Mouse (Mus musculus) megakaryocyte, adult 5-6 weeks (primary cell): ENCODE data around the gene Gm10959. TPM values are rescaled to one million over a fixed set of nuclear protein-coding genes. Genes with fewer than 3 reads are reported as not detected.

Experiments used
- ATAC-seq: 2 replicates; pipeline ENCODE4 v1.8.0; 2016; ENCODE audit warnings: mild to moderate bottlenecking, inconsistent platforms; ENCODE audit not compliant: poor library complexity, severe bottlenecking
- total RNA-seq, 2 experiments: library from RNA; stranded (forward) in 1 of 2; stranded (reverse) in 1 of 2; fragments of 153-499, 151-499 nt in 1 of 2; fragments of 221-1000, 200-1000 nt in 1 of 2; gene quantifications; 2 replicates each; pipeline versions ENCODE4 v1.2.3 to v1.2.4; 2015 to 2017

Gm10959 gene
- total RNA-seq, 2 experiments from 2014 or later: not detected

GRCm38 (mm10) chr3:122895189-122895731, 23.9 kb downstream of the Gm10959 start:
- no peak for ATAC-seq

DNA sequence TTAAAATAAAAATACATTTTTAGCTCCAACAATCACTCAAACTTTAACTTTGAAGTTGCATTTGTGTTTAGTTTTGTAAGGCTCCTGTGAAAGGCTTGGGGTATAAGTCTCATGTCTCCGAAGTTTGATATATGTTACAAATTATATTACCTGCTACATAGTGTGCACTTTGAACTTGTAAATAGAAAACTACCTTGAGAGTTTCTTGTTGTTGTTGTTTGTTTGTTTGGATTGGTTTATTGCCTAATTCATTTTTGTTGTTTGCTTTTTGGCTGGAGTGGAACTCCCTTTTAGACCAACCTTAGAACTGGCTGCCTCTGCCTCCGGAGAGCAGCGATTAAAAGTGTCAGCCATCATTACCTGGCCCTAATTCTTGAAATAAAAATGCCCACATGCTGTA, 24.4 kb downstream of the Gm10959 start, which contains the start of gene Fabp2:
Fabp2 (plus strand) TSS at position 301 of the 400 bp plus-strand sequence.
- ATAC-seq: no peak

DNA sequence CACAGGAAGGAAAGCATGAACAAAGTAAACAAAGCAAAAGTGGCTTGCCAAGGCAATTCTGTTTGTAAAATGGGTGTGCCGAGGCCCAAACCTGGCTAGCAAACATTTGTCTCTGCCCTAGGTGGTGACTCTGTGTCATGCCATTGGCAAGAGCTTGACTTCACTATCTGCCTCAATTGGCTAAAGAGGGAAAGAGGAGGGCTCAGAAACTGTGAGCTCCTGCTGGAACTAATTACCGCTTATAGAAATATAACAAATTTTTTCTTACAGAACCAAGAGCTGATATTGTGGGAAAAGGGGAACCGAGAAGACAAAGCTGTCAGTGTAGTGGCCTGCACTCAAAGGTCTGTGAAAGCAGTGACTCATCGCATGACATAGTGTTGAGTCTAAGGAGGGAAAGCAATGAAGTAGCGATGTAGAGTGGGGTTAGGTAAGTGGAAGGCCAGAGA, 30.8 kb downstream of the Gm10959 start:
- peak; percentile 66 for ATAC-seq

- no peak for ATAC-seq
Measured at GRCm38 (mm10) chr3:122887505-122888301, 31.5 kb downstream of the Gm10959 start.

DNA sequence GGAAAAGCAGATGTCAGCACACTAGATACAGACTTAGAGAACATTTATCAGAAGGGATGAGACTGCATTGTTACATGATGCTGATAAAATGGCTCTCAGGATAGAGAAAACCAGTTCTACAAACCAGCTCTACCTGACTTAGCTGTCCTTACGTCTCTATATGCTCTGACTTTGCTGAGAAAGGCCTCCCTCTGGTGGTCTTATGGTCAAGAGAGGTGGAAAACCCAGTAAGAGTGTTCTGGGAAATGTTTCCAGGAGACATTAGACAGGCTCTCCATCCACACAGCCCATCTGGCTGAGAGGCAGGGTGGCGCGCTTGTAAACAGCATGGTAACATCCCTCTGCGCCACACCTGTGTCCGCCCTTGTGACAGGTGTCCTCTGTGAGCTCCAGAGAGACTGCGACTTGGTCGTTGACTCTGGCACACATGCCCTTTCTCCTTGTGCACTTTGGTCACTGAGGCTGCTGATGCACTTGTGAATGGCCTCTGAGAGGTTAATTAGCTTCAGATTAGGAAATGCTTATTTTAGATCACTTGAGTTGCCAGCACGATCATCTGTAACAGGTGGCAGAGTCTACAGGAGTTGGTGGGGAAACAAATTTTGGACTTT, 40.4 kb downstream of the Gm10959 start:
- ATAC-seq: no peak

GRCm38 (mm10) chr3:122877543-122877942, 41.6 kb downstream of the Gm10959 start:
- no peak for ATAC-seq

GRCm38 (mm10) chr3:122876870-122877269, 42.3 kb downstream of the Gm10959 start:
- no peak for ATAC-seq

- no peak for ATAC-seq
Measured at GRCm38 (mm10) chr3:122871596-122871995, 47.6 kb downstream of the Gm10959 start.

GRCm38 (mm10) chr3:122868270-122868669, 50.9 kb downstream of the Gm10959 start:
- no peak for ATAC-seq

- ATAC-seq: no peak
Measured at GRCm38 (mm10) chr3:122865092-122865491, 54.1 kb downstream of the Gm10959 start.

Other genes with a start within 250 kb of the Gm10959 start
- gene Pde5a, start 190.4 kb downstream of the Gm10959 start, total RNA-seq (2015): 3.4 and 4.7 TPM in 2 replicates
- 2.8 and 7.8 TPM in 2 replicates for gene Pde5a, start 190.4 kb downstream of the Gm10959 start, total RNA-seq (2017)
- gene Fabp2, start 24.3 kb downstream of the Gm10959 start, total RNA-seq (2015): not detected in 2 replicates
- gene Fabp2, start 24.3 kb downstream of the Gm10959 start, total RNA-seq (2017): not detected in 2 replicates
- gene 1810037I17Rik, start 4.8 kb upstream of the Gm10959 start, total RNA-seq (2015): 75.4 and 89.8 TPM in 2 replicates
- gene 1810037I17Rik, start 4.8 kb upstream of the Gm10959 start, total RNA-seq (2017): 40.3 and 41.2 TPM in 2 replicates
- 4.8 and 6.0 TPM in 2 replicates for gene Usp53, start 65.2 kb upstream of the Gm10959 start, total RNA-seq (2015)
- 5.6 and 8.4 TPM in 2 replicates for gene Usp53, start 65.2 kb upstream of the Gm10959 start, total RNA-seq (2017)
- not detected in 2 replicates for gene Myoz2, start 115.7 kb upstream of the Gm10959 start, total RNA-seq (2015)
- gene Myoz2, start 115.7 kb upstream of the Gm10959 start, total RNA-seq (2017): not detected in 2 replicates